In the genomic region with DNA sequence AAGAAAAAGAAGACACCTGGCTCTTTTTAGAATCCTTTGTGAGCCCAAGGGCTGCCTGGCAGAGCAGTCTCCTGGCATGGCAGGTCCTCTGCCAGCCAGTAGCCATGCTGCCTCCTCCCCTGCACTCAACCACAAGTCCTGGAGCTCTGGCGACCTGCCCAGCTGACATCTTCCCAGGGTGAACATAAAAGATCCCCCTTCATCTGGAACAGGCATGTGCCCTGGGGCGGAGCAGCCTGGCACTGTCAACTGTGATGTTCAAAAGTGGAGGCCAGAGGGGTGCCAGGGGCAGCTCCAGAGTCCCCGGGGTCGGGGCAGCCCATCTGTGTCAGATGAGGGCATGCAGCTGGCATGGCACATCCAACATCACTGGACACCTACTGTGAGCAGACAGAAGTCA, we compare ENCODE assay signal across 25 mouse cellular contexts. TPM values are rescaled to one million over a fixed set of nuclear protein-coding genes. Genes with fewer than 3 reads are reported as not detected.
DNase-seq lines count a peak whose midpoint lies in the region; ATAC-seq and TF ChIP-seq lines count a peak whose summit lies in the region.
"Had no signal": no experiment of that assay in that cellular context is flagged by ENCODE, and none has a peak within 500 bp of the region (broad histone marks: within the 10 kb centered on the region; RNA-seq: fewer than 3 reads in every experiment).

No protein-coding gene starts in this region.

- H3K9me3 ChIP-seq in midbrain, postnatal 0 days (ENCODE audit: low read length) = no peaks in the 10 kb centered on the region
- no peaks in the 10 kb centered on the region for H3K9me3 ChIP-seq in midbrain, embryonic 16.5 days (replicated peaks; ENCODE audit: control insufficient read depth, low read length, poor library complexity, severe bottlenecking)
- H3K9me3 ChIP-seq: embryonic facial prominence, embryonic 10.5 days; forebrain, embryonic 13.5 days; G1E; hindbrain, embryonic 12.5 days; intestine, embryonic 15.5 days had no signal

- whole genome bisulfite sequencing in midbrain, postnatal 0 days = 63% methylated on average over 4 of the region's 4 CpGs
- 72% methylated on average over 4 of the region's 4 CpGs for WGBS in midbrain, embryonic 16.5 days

- H3K36me3 ChIP-seq in midbrain, postnatal 0 days (ENCODE audit: insufficient read depth, low read length) = peaks cover 19% of the 10 kb centered on the region
- H3K36me3 ChIP-seq in midbrain, embryonic 16.5 days (ENCODE audit: control insufficient read depth, insufficient read depth, low read length) = peaks cover 7% of the 10 kb centered on the region; the same call in 1 of the 2 replicates

- DNase-seq in adrenal gland, postnatal 14 days = peak; percentile 54
- no peak for DNase-seq in adrenal gland, postnatal 4 days (ENCODE audit: low spot score in 2 of 2)
- peak; percentile 81 to 84 for DNase-seq in cerebellum, postnatal 10 days
- DNase-seq in cerebellum, adult 8-10 months = no peak
- DNase-seq in midbrain, postnatal 0 days (ENCODE audit: low spot score) = peak; percentile 53
- peak; percentile 89 for DNase-seq in MN1 (ENCODE audit: low spot score)
- DNase-seq in frontal cortex, postnatal 36 days (ENCODE audit: low spot score in 2 of 2) = no peak
- DNase-seq: adrenal gland, postnatal 25 days; B cell, adult 2 months; forebrain, postnatal 0 days; gastrocnemius, adult 2 months; gastrocnemius, postnatal 25 days; heart, postnatal 4 days; kidney, adult 2 months had no signal

- no peak overlapping the region for H3K9ac ChIP-seq in midbrain, postnatal 0 days (replicated peaks; ENCODE audit: low read length, poor library complexity, severe bottlenecking)
- H3K9ac ChIP-seq in midbrain, embryonic 16.5 days (ENCODE audit: low read depth, low read length) = no peak overlapping the region
- H3K9ac ChIP-seq: forebrain, embryonic 13.5 days; forebrain, postnatal 0 days; hindbrain, embryonic 12.5 days; intestine, embryonic 15.5 days had no signal

- no peak overlapping the region for H3K27ac ChIP-seq in midbrain, postnatal 0 days (ENCODE audit: low read depth, low read length)
- no peak overlapping the region for H3K27ac ChIP-seq in midbrain, embryonic 16.5 days (ENCODE audit: low read length)
- H3K27ac ChIP-seq: embryonic facial prominence, embryonic 10.5 days; forebrain, embryonic 13.5 days; gastrocnemius, adult 2 months; heart, embryonic 10.5 days; hindbrain, embryonic 12.5 days; intestine, embryonic 15.5 days had no signal

- no peaks in the 10 kb centered on the region; the same call in 1 of the 2 replicates for H3K4me1 ChIP-seq in midbrain, postnatal 0 days (ENCODE audit: insufficient read depth, low read length)
- peaks cover 16% of the 10 kb centered on the region for H3K4me1 ChIP-seq in midbrain, embryonic 16.5 days (ENCODE audit: control insufficient read depth, insufficient read depth, low read length)

- TF ChIP-seq CTCF in midbrain, postnatal 0 days (IDR thresholded peaks at IDR 0.05) = no peak

- H3K4me2 ChIP-seq in midbrain, postnatal 0 days (ENCODE audit: low read depth, low read length, poor library complexity, severe bottlenecking) = no peak overlapping the region
- no peak overlapping the region for H3K4me2 ChIP-seq in midbrain, embryonic 16.5 days (ENCODE audit: low read length)
- H3K4me2 ChIP-seq: forebrain, embryonic 13.5 days; hindbrain, embryonic 12.5 days; intestine, embryonic 15.5 days had no signal

- no peak overlapping the region for H3K4me3 ChIP-seq in midbrain, postnatal 0 days (ENCODE audit: low read depth, low read length)
- H3K4me3 ChIP-seq in midbrain, embryonic 16.5 days (ENCODE audit: low read depth, low read length) = no peak overlapping the region
- H3K4me3 ChIP-seq: embryonic facial prominence, embryonic 10.5 days; forebrain, embryonic 13.5 days; gastrocnemius, adult 2 months; heart, embryonic 10.5 days; hindbrain, embryonic 12.5 days; intestine, embryonic 15.5 days had no signal

- ATAC-seq in midbrain, postnatal 0 days (ENCODE audit: low FRiP score) = no peak
- ATAC-seq in midbrain, embryonic 16.5 days = no peak
- ATAC-seq: activated CD4-positive, CD25-positive, alpha-beta regulatory T cell, adult 4 months; CD4-positive, CD25-positive, alpha-beta regulatory T cell, adult 4 months; forebrain, embryonic 13.5 days; forebrain, postnatal 0 days; intestine, embryonic 15.5 days; Patski had no signal

- H3K27me3 ChIP-seq in midbrain, postnatal 0 days (ENCODE audit: insufficient read depth, low read length) = no peaks in the 10 kb centered on the region
- H3K27me3 ChIP-seq in midbrain, embryonic 16.5 days (ENCODE audit: control insufficient read depth, insufficient read depth, low read depth, low read length) = peaks cover 27% of the 10 kb centered on the region
- H3K27me3 ChIP-seq: Patski had no signal

RNA-seq across cellular contexts. Expression of gene Hcn2, which starts 1.4 kb away (rescaled TPM):
- 7.1 and 10.6 TPM in 2 replicates for total RNA-seq in adrenal gland, postnatal 14 days (2021)
- 1 to 10 TPM; 8.9 to 9.3 TPM for total RNA-seq in adrenal gland, postnatal 4 days (2021)
- 60.9 and 66.1 TPM in 2 replicates for total RNA-seq in midbrain, postnatal 0 days (2014; rRNA removed)
- polyA plus RNA-seq in midbrain, postnatal 0 days (2015; fragmentation: Nextera tagmentation; extraction: Ambion mirVana) = 5.0 TPM in 2 replicates
- 0.87 and 0.89 TPM in 2 replicates for polyA plus RNA-seq in midbrain, embryonic 16.5 days (2015; fragmentation: Nextera tagmentation; extraction: Ambion mirVana)
- polyA plus RNA-seq: activated CD4-positive, CD25-positive, alpha-beta regulatory T cell, adult 4 months; CD4-positive, CD25-positive, alpha-beta regulatory T cell, adult 4 months; heart, embryonic 10.5 days had no signal

RNA-seq across cellular contexts. Expression of gene Bsg, which starts 10.7 kb away (rescaled TPM):
- 598 and 707 TPM in 2 replicates for total RNA-seq in adrenal gland, postnatal 14 days (2021)
- 100 to 1,000 TPM; 504 to 513 TPM for total RNA-seq in adrenal gland, postnatal 4 days (2021)
- total RNA-seq in midbrain, postnatal 0 days (2014; rRNA removed) = 1,054 and 1,082 TPM in 2 replicates
- polyA plus RNA-seq in midbrain, postnatal 0 days (2015; fragmentation: Nextera tagmentation; extraction: Ambion mirVana) = 1,042 and 1,135 TPM in 2 replicates
- polyA plus RNA-seq in midbrain, embryonic 16.5 days (2015; fragmentation: Nextera tagmentation; extraction: Ambion mirVana) = 844 and 915 TPM in 2 replicates

RNA-seq across cellular contexts. Expression of gene Gzmm, which starts 26.2 kb away (rescaled TPM):
- total RNA-seq in adrenal gland, postnatal 14 days (2021) = 0.89 and 1.1 TPM in 2 replicates
- total RNA-seq in adrenal gland, postnatal 4 days (2021) = 1 to 10 TPM; 1.8 to 2.4 TPM
- total RNA-seq in midbrain, postnatal 0 days (2014; rRNA removed) = 0.66 and 0.85 TPM in 2 replicates
- polyA plus RNA-seq in midbrain, postnatal 0 days (2015; fragmentation: Nextera tagmentation; extraction: Ambion mirVana) = 1.2 and 1.4 TPM in 2 replicates
- 1.6 and 1.8 TPM in 2 replicates for polyA plus RNA-seq in midbrain, embryonic 16.5 days (2015; fragmentation: Nextera tagmentation; extraction: Ambion mirVana)
- total RNA-seq: granulocyte monocyte progenitor cell, adult 5-6 weeks had no signal

RNA-seq across cellular contexts. Expression of gene Polrmt, which starts 31.4 kb away (rescaled TPM):
- total RNA-seq in adrenal gland, postnatal 14 days (2021) = 59.2 and 65.4 TPM in 2 replicates
- 10 to 100 TPM; 61.2 to 68.6 TPM for total RNA-seq in adrenal gland, postnatal 4 days (2021)
- total RNA-seq in midbrain, postnatal 0 days (2014; rRNA removed) = 42.0 and 43.2 TPM in 2 replicates
- polyA plus RNA-seq in midbrain, postnatal 0 days (2015; fragmentation: Nextera tagmentation; extraction: Ambion mirVana) = 32.5 and 37.4 TPM in 2 replicates
- 45.3 and 45.9 TPM in 2 replicates for polyA plus RNA-seq in midbrain, embryonic 16.5 days (2015; fragmentation: Nextera tagmentation; extraction: Ambion mirVana)

RNA-seq across cellular contexts. Expression of gene Cdc34, which starts 33.0 kb away (rescaled TPM):
- total RNA-seq in adrenal gland, postnatal 14 days (2021) = 79.1 and 82.4 TPM in 2 replicates
- 10 to 100 TPM; 72.6 to 78.1 TPM for total RNA-seq in adrenal gland, postnatal 4 days (2021)
- 65.8 and 99.4 TPM in 2 replicates for total RNA-seq in midbrain, postnatal 0 days (2014; rRNA removed)
- 72.5 and 75.2 TPM in 2 replicates for polyA plus RNA-seq in midbrain, postnatal 0 days (2015; fragmentation: Nextera tagmentation; extraction: Ambion mirVana)
- 73.1 and 81.9 TPM in 2 replicates for polyA plus RNA-seq in midbrain, embryonic 16.5 days (2015; fragmentation: Nextera tagmentation; extraction: Ambion mirVana)

Comparison
In these comparisons a context has a peak if more than half of its experiments do, and no peak if none do; other contexts are left out.
1. DNase-seq: peak in adrenal gland, postnatal 14 days (single experiment), cerebellum, postnatal 10 days (2 of 2), midbrain, postnatal 0 days (single experiment) and MN1 (single experiment); none in adrenal gland, postnatal 4 days (0 of 2), cerebellum, adult 8-10 months (single experiment) and frontal cortex, postnatal 36 days (0 of 2).